Mouse (Mus musculus) heart, adult 2 months (tissue): ENCODE data around the gene Otub1.

Source experiments
- CTCF ChIP-seq: fragments of 200-600 bp; IDR thresholded peaks from 2 replicates; pipeline ENCODE4 v1.8.1; 2022; ENCODE audit warnings: antibody characterized with exemption, mild to moderate bottlenecking, moderate library complexity
- EP300 ChIP-seq: fragments of 200-500 bp; IDR thresholded peaks from 2 replicates; pipeline ENCODE4 v1.6.1; 2011; ENCODE audit warnings: low read depth, low read length, control low read depth; ENCODE audit not compliant: insufficient read depth
- POLR2A ChIP-seq: fragments of 200-500 bp; IDR thresholded peaks from 2 replicates; pipeline ENCODE4 v1.6.1; 2011; ENCODE audit warnings: mild to moderate bottlenecking, low read depth, low read length, control low read depth; ENCODE audit not compliant: insufficient read depth

DNA sequence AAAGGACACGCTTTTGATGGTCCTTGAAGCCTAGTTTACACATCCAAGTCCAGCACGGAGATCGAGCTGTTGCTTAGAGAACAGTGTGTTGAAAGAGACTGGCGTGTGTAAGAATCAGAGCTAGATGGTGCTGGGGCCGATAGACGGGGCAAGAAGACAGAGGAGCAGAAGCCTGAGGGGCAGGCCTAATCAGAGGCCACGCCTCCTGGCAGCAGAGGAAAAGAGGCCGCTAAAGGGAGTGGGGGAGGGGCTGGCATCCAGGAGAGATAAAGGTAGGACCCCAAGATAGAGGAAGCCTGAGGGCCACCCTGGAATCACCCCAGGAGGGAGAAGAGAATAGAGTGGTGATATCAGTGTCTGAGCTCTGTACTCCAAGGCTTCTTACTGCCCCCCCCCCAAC lies 34.7 kb downstream of the Otub1 start:
- TF ChIP-seq EP300, result no peak
- no peak for TF ChIP-seq CTCF
- TF ChIP-seq POLR2A, result no peak
